Mouse (Mus musculus) thymus, adult 18-20 months (tissue): Measurements from ENCODE around the gene Brk1.

ENCODE experiments used
- DNase-seq, 2 experiments: peaks; one replicate each; pipeline ENCODE4 v3.0.0; 2022; ENCODE audit warnings: mixed read lengths in 2 of 2

Brk1 gene

GRCm38 (mm10) chr6:113623941-113624751 lies 19.6 kb downstream of the Brk1 start, which contains the start of gene Vhl:
TSS of gene Vhl (plus strand) at chr6:113623959.
- DNase-seq = peak; percentile 71 to 77

- DNase-seq = no peak
Measured at GRCm38 (mm10) chr6:113624989-113625770, 20.6 kb downstream of the Brk1 start.

- DNase-seq = no peak
Measured at GRCm38 (mm10) chr6:113630322-113630721, 25.8 kb downstream of the Brk1 start.

GRCm38 (mm10) chr6:113632863-113633262 lies 28.3 kb downstream of the Brk1 start:
- DNase-seq = no peak

GRCm38 (mm10) chr6:113638302-113639040 lies 33.9 kb downstream of the Brk1 start, which contains the start of gene Irak2:
TSS of gene Irak2 (plus strand) at chr6:113638467.
- DNase-seq = peak; percentile 86 to 88

- DNase-seq = no peak
Measured at GRCm38 (mm10) chr6:113639201-113639600, 34.6 kb downstream of the Brk1 start.

- no peak for DNase-seq
Measured at GRCm38 (mm10) chr6:113642605-113643004, 38.0 kb downstream of the Brk1 start.

GRCm38 (mm10) chr6:113643021-113643420 lies 38.4 kb downstream of the Brk1 start:
- DNase-seq = no peak

- no peak for DNase-seq
Measured at GRCm38 (mm10) chr6:113643967-113644366, 39.4 kb downstream of the Brk1 start.

- no peak for DNase-seq
Measured at GRCm38 (mm10) chr6:113644808-113645207, 40.2 kb downstream of the Brk1 start.

GRCm38 (mm10) chr6:113649346-113650196 lies 45.0 kb downstream of the Brk1 start:
- no peak for DNase-seq

GRCm38 (mm10) chr6:113650197-113650640 lies 45.6 kb downstream of the Brk1 start:
- DNase-seq = no peak

- DNase-seq = no peak
Measured at GRCm38 (mm10) chr6:113651626-113652025, 47.1 kb downstream of the Brk1 start.

GRCm38 (mm10) chr6:113653551-113653950 lies 49.0 kb downstream of the Brk1 start:
- no peak for DNase-seq

GRCm38 (mm10) chr6:113654102-113654501 lies 49.5 kb downstream of the Brk1 start:
- no peak for DNase-seq

- DNase-seq = no peak
Measured at GRCm38 (mm10) chr6:113654753-113655397, 50.3 kb downstream of the Brk1 start.

GRCm38 (mm10) chr6:113655475-113655874 lies 50.9 kb downstream of the Brk1 start:
- no peak for DNase-seq

GRCm38 (mm10) chr6:113656847-113657246 lies 52.3 kb downstream of the Brk1 start:
- DNase-seq = no peak

- no peak for DNase-seq
Measured at GRCm38 (mm10) chr6:113658226-113658625, 53.7 kb downstream of the Brk1 start.

GRCm38 (mm10) chr6:113659648-113660491 lies 55.3 kb downstream of the Brk1 start:
- DNase-seq = no peak
